Mouse (Mus musculus) stomach, embryonic 16.5 days (tissue): ENCODE data around the gene Acvr2b. TPM values are rescaled to one million over a fixed set of nuclear protein-coding genes. Genes with fewer than 3 reads are reported as not detected.

Source experiments
- ATAC-seq: fragments of 200-750 bp; cut with Nextera tagmentation; 2 replicates; pipeline ENCODE4 v1.8.0; 2017; ENCODE audit warnings: moderate number of reproducible peaks, moderate TSS enrichment; ENCODE audit not compliant: insufficient read depth, low FRiP score
- H3K27ac ChIP-seq: fragments of 300-500 bp; sonication (generic); 2 replicates; pipeline ENCODE4 v1.5.1; 2014; ENCODE audit warnings: low read length
- H3K27me3 ChIP-seq: fragments of 300-500 bp; sonication (generic); 2 replicates; pipeline ENCODE4 v1.6.1; 2014; ENCODE audit warnings: low read length, control low read depth, mixed read lengths; ENCODE audit not compliant: control insufficient read depth, insufficient read depth
- H3K36me3 ChIP-seq: fragments of 300-500 bp; sonication (generic); 2 replicates; pipeline ENCODE4 v1.6.1; 2014; ENCODE audit warnings: low read length; ENCODE audit not compliant: control insufficient read depth, insufficient read depth
- H3K4me1 ChIP-seq: fragments of 300-500 bp; sonication (generic); 2 replicates; pipeline ENCODE4 v1.6.1; 2014; ENCODE audit warnings: low read length, control low read depth, mixed read lengths; ENCODE audit not compliant: control insufficient read depth, insufficient read depth
- H3K4me2 ChIP-seq: fragments of 300-500 bp; sonication (generic); 2 replicates; pipeline ENCODE4 v1.6.1; 2014; ENCODE audit warnings: low read depth, low read length, mixed read lengths
- H3K4me3 ChIP-seq: fragments of 300-500 bp; sonication (generic); replicated peaks from 2 replicates; pipeline ENCODE4 v1.5.1; 2014; ENCODE audit warnings: mild to moderate bottlenecking, low read length
- H3K9ac ChIP-seq: fragments of 300-500 bp; sonication (generic); 2 replicates; pipeline ENCODE4 v1.6.1; 2014; ENCODE audit warnings: low read length
- H3K9me3 ChIP-seq: fragments of 300-500 bp; sonication (generic); replicated peaks from 2 replicates; pipeline ENCODE4 v1.6.1; 2016; ENCODE audit warnings: low read length, control low read depth; ENCODE audit not compliant: control insufficient read depth
- WGBS: fragments of 180-500 bp; shearing (Covaris S2); extraction: QIAGEN DNeasy Blood & Tissue Kit; methylation state at CpG from one replicate; pipeline ENCODE4 v1.1.7; 2014; 5-methylcytosine and 5-hydroxymethylcytosine counted together
- polyA plus RNA-seq: library from polyadenylated mRNA; unstranded; fragments of >200 nt; fragmentation: Nextera tagmentation; extraction: Ambion mirVana; gene quantifications from 2 replicates; pipeline ENCODE4 v1.2.1, GENCODE M21; 2015

The Acvr2b gene
- polyA plus RNA-seq, 1 experiment from 2014 or later, result 6.8 TPM

DNA sequence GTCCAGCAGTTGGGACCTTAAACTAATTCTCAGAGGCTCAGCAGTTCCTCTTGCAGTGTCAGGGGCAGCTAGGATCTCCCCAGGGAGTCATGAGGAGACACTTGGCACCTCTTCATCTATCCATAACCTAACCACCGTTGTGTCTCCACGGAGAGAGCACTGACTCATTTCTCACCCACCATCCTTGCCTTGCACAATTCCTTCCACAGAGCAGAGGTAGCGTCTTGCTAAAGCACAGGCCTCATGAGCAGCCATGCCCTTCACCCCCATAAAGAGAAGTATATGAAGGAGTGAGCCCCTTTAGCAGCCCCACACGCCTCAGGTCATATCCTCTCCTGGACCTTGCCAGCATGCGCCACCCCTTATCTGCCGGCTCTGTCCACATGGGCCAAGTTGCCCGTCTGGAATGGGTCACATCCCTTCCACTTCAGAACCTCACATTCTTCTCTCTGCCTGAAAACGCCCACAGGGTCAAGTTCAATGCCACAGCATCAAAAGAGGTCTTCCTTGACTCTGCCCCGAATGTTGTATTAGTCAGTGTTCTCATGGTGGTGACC, 71.8 kb downstream of the Acvr2b start:
- H3K4me1 ChIP-seq, result no peaks in the 10 kb centered on the region
- H3K9me3 ChIP-seq, result no peaks in the 10 kb centered on the region
- no peak for ATAC-seq
- no peak overlapping the region for H3K4me2 ChIP-seq
- H3K27me3 ChIP-seq, result no peaks in the 10 kb centered on the region
- H3K9ac ChIP-seq, result no peak overlapping the region
- H3K4me3 ChIP-seq, result no peak overlapping the region
- no peak overlapping the region for H3K27ac ChIP-seq
- WGBS, result 76% methylated on average over 9 of the region's 9 CpGs
- no peaks in the 10 kb centered on the region for H3K36me3 ChIP-seq

DNA sequence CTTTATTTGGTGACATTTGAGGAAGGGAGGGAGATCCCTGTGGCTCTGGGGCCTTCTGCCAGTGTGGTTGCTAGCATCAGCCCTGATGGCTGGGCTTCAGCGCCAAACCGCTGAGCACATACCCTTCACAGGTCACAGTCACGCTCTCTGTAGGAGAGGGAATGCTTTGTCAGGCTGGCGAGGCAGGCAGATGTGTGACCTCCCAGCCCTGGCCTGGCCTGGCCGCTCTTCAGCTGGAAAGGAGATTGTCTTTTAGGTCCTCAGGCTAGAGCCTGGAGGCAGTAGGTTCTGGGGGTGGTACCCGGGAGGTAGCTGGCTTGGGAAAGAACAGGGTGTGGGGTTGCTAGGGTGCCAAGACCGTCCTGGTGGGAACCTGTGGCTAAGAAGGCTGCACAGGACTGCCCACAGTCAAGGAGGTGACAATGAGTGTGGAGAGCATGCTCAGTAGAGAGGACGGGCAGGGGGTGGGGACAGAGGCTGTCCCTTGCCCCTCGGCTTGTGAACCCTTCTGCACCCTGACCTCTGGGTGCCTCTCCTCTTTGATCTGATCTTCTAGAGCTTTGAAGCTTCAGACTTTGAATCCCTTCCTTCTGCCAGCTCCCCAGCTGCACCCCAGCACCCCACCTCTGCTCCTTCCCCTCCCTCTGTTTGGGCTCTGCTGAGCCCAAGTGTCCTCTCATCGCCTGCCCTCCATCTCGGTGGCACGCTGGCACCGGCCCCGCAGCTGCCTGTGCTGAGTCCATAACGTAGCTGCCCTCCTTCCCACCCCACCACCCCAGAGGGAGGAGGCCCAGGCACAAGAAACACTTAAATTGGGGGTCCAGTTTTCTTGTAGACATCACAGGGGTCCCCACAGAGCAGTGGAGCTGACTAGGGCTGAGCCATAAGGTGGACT, 73.0 kb downstream of the Acvr2b start:
- Histone ChIP-seq H3K4me1 (no peaks in the 10 kb centered on the region), H3K27ac (no peak overlapping the region), H3K27me3 (no peaks in the 10 kb centered on the region), H3K4me2 (no peak overlapping the region), H3K9ac (no peak overlapping the region), H3K4me3 (no peak overlapping the region), H3K9me3 (no peaks in the 10 kb centered on the region), H3K36me3 (no peaks in the 10 kb centered on the region)
- 57% methylated on average over 15 of the region's 15 CpGs for WGBS
- no peak for ATAC-seq

DNA sequence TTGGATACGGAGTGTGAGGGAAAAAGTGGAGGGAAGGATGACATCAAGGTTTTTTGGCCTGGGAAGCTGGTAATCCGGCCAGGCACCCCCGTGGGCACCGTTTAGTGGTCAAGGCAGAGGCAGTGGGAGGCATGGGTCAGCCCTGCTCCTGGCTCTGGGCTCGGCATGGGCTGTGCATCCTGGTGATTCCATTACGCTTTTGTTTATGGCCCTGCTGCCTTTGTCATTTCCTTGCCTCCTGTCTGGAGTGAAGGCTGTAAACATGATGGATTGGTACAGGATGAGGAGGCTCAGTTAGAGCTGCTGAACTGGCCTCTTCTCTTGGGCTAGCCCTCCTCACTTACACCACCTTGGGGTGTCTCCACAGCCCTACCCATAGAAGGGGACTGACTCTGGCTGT, 75.8 kb downstream of the Acvr2b start:
- Histone ChIP-seq H3K4me3 (no peak overlapping the region), H3K27ac (no peak overlapping the region), H3K9ac (no peak overlapping the region), H3K9me3 (no peaks in the 10 kb centered on the region), H3K36me3 (no peaks in the 10 kb centered on the region), H3K27me3 (no peaks in the 10 kb centered on the region), H3K4me2 (no peak overlapping the region), H3K4me1 (no peaks in the 10 kb centered on the region)
- 40% methylated on average over 6 of the region's 6 CpGs for WGBS
- peak; percentile 30; the same call in 1 of the 2 replicates for ATAC-seq

DNA sequence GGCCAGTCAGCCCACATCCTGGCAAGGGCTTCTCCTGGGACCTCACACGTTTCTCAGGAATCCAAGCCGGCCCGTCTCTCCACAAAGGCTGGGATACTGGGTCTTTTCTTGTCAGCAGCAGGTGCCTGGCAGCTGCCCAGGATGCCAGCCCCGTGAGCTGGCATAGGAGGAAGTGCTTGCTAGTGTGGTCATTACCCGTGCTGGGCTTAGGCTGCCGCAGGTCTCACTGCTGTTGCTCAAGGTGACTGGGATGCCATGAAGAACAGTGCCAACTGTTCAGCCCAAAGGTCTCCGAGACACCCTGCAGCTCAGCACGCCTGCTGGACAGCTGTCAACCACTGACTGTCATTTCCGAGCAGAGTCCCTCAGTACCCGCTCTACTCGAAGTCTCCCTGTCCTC, 76.4 kb downstream of the Acvr2b start:
- ATAC-seq, result no peak
- H3K27me3 ChIP-seq, result no peaks in the 10 kb centered on the region
- no peak overlapping the region for H3K9ac ChIP-seq

DNA sequence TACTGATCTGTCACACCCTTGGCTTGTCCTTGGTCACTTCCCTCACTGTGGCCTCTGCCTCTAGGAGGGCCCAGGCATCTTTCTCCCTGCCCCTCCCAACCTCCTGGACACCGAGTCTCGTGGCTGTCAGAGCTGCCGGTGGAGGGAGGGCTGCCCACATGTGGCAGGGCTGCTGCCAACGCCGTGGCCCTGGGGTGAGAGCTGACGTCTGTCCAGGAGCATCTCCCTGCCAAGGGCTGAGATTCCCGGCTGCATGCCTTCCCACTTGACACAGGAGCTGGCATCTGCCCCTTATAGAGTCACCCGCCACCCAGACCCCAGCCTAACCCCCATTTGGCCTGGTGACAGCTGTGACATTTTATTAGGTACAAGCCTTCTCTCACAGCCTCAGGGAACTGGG, 77.4 kb downstream of the Acvr2b start:
- ATAC-seq, result no peak
- Histone ChIP-seq H3K4me2 (no peak overlapping the region), H3K4me1 (no peaks in the 10 kb centered on the region), H3K4me3 (no peak overlapping the region), H3K27ac (no peak overlapping the region), H3K36me3 (no peaks in the 10 kb centered on the region), H3K27me3 (no peaks in the 10 kb centered on the region), H3K9ac (no peak overlapping the region), H3K9me3 (no peaks in the 10 kb centered on the region)
- 37% methylated on average over 8 of the region's 8 CpGs for WGBS

More for the DNA sequence above, 76.4 kb downstream of the Acvr2b start:
- Histone ChIP-seq H3K9me3 (no peaks in the 10 kb centered on the region), H3K4me2 (no peak overlapping the region), H3K4me3 (no peak overlapping the region), H3K36me3 (no peaks in the 10 kb centered on the region), H3K4me1 (no peaks in the 10 kb centered on the region), H3K27ac (no peak overlapping the region)
- 81% methylated on average over 11 of the region's 11 CpGs for WGBS

DNA sequence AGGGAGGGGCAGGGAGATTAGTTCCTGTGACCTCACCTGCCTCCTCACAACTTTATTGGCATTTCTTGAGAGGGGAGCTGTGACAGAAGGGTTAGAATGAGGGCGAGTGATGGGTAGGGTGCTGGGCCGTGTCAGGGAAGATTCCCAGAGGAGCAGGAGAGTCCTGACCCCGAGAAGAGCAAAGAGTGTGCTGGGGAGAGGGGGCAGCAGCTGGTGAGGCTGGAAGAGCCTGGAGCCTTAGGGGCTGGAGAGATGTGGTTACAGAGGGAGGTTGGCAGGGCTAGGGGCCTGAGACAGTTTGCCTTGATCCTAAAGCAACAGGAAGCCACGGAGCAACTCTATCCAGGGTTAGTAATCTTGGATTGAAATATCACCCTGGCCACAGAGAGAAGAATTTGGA, 79.7 kb downstream of the Acvr2b start:
- ATAC-seq, result no peak
- Histone ChIP-seq H3K4me2 (no peak overlapping the region), H3K9me3 (no peaks in the 10 kb centered on the region), H3K36me3 (no peaks in the 10 kb centered on the region), H3K4me3 (no peak overlapping the region), H3K27ac (no peak overlapping the region), H3K4me1 (no peaks in the 10 kb centered on the region), H3K27me3 (no peaks in the 10 kb centered on the region), H3K9ac (no peak overlapping the region)
- WGBS, result 75% methylated on average over 4 of the region's 4 CpGs

DNA sequence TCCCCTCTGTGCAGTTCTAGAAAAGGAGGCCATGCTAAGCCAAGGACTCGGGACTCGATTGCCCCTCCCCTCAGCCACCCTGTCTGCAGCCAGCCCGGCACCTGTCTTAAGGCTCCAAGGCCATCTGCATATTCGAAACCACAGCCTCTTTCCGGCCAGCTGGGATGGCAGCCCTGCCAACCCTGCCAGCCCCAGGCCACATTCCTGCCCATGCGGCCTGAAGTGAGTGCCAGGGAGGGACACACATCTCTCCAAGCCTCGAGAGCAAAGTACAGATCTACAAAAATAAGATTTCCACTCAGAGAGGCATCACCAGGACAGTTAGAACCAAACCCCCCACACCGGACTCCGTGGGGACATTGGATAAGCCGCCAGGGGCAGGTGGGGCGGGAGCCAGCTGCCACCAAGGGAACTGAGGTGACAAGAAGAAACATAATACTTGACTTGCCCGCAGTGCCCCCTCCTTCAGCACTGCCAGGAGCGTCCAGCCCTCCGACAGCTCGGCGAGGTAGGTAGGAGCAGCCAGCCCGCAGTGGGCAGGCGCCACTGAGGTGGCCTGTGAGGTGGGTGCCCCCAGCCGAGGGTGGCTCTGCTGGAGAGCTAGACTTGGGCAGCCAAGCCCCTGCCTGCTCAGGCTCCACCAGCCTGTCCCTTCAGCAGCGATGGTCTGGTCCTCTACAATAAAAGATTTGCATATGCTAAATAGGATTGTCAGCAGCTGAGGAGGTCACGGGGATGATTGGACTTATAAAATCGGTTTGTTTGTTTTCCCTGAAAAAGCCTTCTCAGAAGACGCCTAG, 81.8 kb downstream of the Acvr2b start:
- WGBS, result 44% methylated on average over 23 of the region's 23 CpGs
- no peak overlapping the region for H3K4me3 ChIP-seq
- no peak overlapping the region for H3K9ac ChIP-seq
- no peak for ATAC-seq
- H3K9me3 ChIP-seq, result no peaks in the 10 kb centered on the region
- no peaks in the 10 kb centered on the region for H3K4me1 ChIP-seq
- H3K36me3 ChIP-seq, result no peaks in the 10 kb centered on the region
- H3K27me3 ChIP-seq, result no peaks in the 10 kb centered on the region
- no peak overlapping the region for H3K27ac ChIP-seq
- no peak overlapping the region for H3K4me2 ChIP-seq

DNA sequence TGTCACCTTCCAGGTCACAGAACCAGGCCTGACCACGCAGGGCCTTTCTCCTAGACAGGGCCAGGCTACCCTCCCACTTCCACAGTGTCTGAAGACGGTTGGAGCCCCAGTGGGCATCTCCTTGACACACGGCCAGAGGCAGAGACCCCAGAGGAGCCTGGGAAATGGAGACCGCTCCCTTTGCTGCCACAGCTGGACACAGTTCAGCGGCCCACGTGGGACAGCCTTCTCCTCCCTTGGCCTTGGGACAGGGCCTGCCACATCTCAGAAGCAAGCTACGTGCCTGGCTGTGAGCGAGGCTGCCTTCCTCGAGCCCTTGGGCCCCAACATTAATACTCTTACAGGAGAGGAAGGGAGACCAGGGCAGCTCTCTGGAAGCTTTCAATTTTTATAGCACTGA, 82.5 kb downstream of the Acvr2b start:
- Histone ChIP-seq H3K4me1 (no peaks in the 10 kb centered on the region), H3K36me3 (no peaks in the 10 kb centered on the region), H3K27me3 (no peaks in the 10 kb centered on the region), H3K9ac (no peak overlapping the region), H3K4me2 (no peak overlapping the region), H3K9me3 (no peaks in the 10 kb centered on the region), H3K27ac (no peak overlapping the region), H3K4me3 (no peak overlapping the region)
- ATAC-seq, result no peak
- 56% methylated on average over 9 of the region's 9 CpGs for WGBS
